Mouse (Mus musculus): Measurements from ENCODE around the gene Phospho2. TPM values are rescaled to one million over a fixed set of nuclear protein-coding genes. Genes with fewer than 3 reads are reported as not detected.
A peak's percentile ranks its signal among the peaks of the same experiment; 100 is the strongest.
"Not testable (repeated sequence)": the region's sequence is repeated elsewhere in the genome, so short reads cannot be mapped to it uniquely, and the experiment has no call there.

Gene Phospho2
- total and polyA plus RNA-seq, 2 experiments from 2014 or later = 19.8 to 27.6 TPM

DNA sequence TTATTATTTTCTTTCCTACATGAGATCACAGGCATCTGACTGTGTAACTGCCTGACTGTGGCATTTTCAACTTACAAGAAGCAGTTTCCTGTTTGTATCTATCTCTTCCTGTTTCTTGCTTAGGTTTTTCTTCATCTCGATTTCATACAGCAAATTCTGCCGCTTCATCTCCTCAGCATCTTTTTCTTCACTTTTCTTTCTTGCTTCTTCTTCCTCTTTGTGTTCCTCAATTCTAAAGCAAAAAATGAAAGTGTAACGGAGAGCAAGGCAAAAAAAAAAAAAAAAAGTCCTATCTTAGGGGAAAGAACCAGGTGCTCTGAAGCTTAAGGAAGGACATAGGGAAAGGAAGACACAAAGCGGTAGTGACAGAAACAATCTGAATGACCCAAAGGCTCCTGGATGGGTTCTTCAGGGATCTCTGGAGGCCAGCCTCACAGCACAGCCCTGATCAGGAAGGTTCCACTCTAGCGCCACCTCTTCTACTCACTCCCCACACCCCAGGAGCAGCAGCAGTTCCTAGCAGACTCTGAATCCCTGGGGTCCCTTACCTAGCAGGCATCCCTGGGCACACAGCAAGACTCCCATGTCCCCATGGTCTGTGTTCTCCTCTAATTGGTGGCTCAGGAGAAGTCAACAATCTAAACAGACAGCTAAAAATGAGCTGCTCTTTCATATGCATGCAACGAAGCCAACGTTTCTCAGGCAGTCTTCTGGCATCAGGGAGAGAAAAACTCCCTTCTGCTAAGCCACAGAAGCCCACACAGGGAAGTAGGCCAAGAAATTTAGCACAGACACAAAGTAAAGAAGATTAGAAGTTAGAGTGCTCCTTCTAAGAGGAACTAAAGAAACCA is 11.2 kb upstream of the Phospho2 start:
- H3K4me1 ChIP-seq (ENCODE audit: insufficient read depth, low read length) = no peaks in the 10 kb centered on the region
- no peak overlapping the region for H3K27ac ChIP-seq
- H3K9ac ChIP-seq (replicated peaks; ENCODE audit: low read length) = no peak overlapping the region
- no peak overlapping the region for H3K4me2 ChIP-seq (ENCODE audit: low read depth, low read length)
- 79% methylated on average over 7 of the region's 7 CpGs for WGBS
- peaks cover 5% of the 10 kb centered on the region; the same call in 1 of the 2 replicates for H3K36me3 ChIP-seq (ENCODE audit: insufficient read depth, low read length)
- no peaks in the 10 kb centered on the region for H3K9me3 ChIP-seq (ENCODE audit: low read length)
- no peak for TF ChIP-seq CTCF (IDR thresholded peaks at IDR 0.05; ENCODE audit: low read depth)
- H3K4me3 ChIP-seq (ENCODE audit: low read length) = no peak overlapping the region
- ATAC-seq (no peak), DNase-seq (ENCODE audit: low spot score) (no peak)
- no peaks in the 10 kb centered on the region for H3K27me3 ChIP-seq (ENCODE audit: insufficient read depth, low read length)

- Histone ChIP-seq H3K27ac (no peak overlapping the region), H3K9ac (replicated peaks; ENCODE audit: low read length) (no peak overlapping the region), H3K27me3 (ENCODE audit: insufficient read depth, low read length) (no peaks in the 10 kb centered on the region), H3K4me1 (ENCODE audit: insufficient read depth, low read length) (no peaks in the 10 kb centered on the region), H3K4me3 (ENCODE audit: low read length) (no peak overlapping the region), H3K9me3 (ENCODE audit: low read length) (no peaks in the 10 kb centered on the region), H3K36me3 (ENCODE audit: insufficient read depth, low read length) (peaks cover 5% of the 10 kb centered on the region; the same call in 1 of the 2 replicates), H3K4me2 (ENCODE audit: low read depth, low read length) (no peak overlapping the region)
- 42% methylated on average over 5 of the region's 5 CpGs for WGBS
- TF ChIP-seq CTCF (IDR thresholded peaks at IDR 0.05; ENCODE audit: low read depth) = peak; percentile 43
- ATAC-seq = no peak
- DNase-seq (ENCODE audit: low spot score) = peak; percentile 46
Observed at GRCm38 (mm10) chr2:69778836-69779177, 10.6 kb upstream of the Phospho2 start.

- no peaks in the 10 kb centered on the region for H3K27me3 ChIP-seq (ENCODE audit: insufficient read depth, low read length)
- H3K4me1 ChIP-seq (ENCODE audit: insufficient read depth, low read length) = peaks cover 4% of the 10 kb centered on the region; the same call in 1 of the 2 replicates
- H3K9me3 ChIP-seq (ENCODE audit: low read length) = no peaks in the 10 kb centered on the region
- peak; percentile 1 for DNase-seq (ENCODE audit: low spot score)
- no peak for TF ChIP-seq CTCF (IDR thresholded peaks at IDR 0.05; ENCODE audit: low read depth)
- H3K27ac ChIP-seq = peak overlapping the region; percentile 91
- peak overlapping the region; percentile 72 for H3K4me3 ChIP-seq (ENCODE audit: low read length)
- 24% methylated on average over 9 of the region's 9 CpGs for WGBS
- H3K36me3 ChIP-seq (ENCODE audit: insufficient read depth, low read length) = peaks cover 9% of the 10 kb centered on the region; the same call in 1 of the 2 replicates
- ATAC-seq = no peak
- peak overlapping the region; percentile 80 for H3K4me2 ChIP-seq (ENCODE audit: low read depth, low read length)
- peak overlapping the region; percentile 64 for H3K9ac ChIP-seq (replicated peaks; ENCODE audit: low read length)
Observed at GRCm38 (mm10) chr2:69788974-69789373, 449 bp upstream of the Phospho2 start.

GRCm38 (mm10) chr2:69790285-69790684 is 862 bp downstream of the Phospho2 start:
- ATAC-seq (peak; percentile 38), DNase-seq (ENCODE audit: low spot score) (peak; percentile 88)
- peaks cover 9% of the 10 kb centered on the region; the same call in 1 of the 2 replicates for H3K36me3 ChIP-seq (ENCODE audit: insufficient read depth, low read length)
- H3K27me3 ChIP-seq (ENCODE audit: insufficient read depth, low read length) = no peaks in the 10 kb centered on the region
- H3K9me3 ChIP-seq (ENCODE audit: low read length) = no peaks in the 10 kb centered on the region
- WGBS = 2% methylated on average over 10 of the region's 10 CpGs
- peak; percentile 82 for TF ChIP-seq CTCF (IDR thresholded peaks at IDR 0.05; ENCODE audit: low read depth)
- peak overlapping the region; percentile 80 for H3K4me2 ChIP-seq (ENCODE audit: low read depth, low read length)
- H3K4me3 ChIP-seq (ENCODE audit: low read length) = peak overlapping the region; percentile 72
- peak overlapping the region; percentile 64; the same call in 1 of the 2 replicates for H3K9ac ChIP-seq (replicated peaks; ENCODE audit: low read length)
- H3K4me1 ChIP-seq (ENCODE audit: insufficient read depth, low read length) = peaks cover 4% of the 10 kb centered on the region; the same call in 1 of the 2 replicates
- H3K27ac ChIP-seq = no peak overlapping the region; the same call in 1 of the 2 replicates

GRCm38 (mm10) chr2:69790722-69791121 is 1.3 kb downstream of the Phospho2 start:
- Histone ChIP-seq H3K4me3 (ENCODE audit: low read length) (peak overlapping the region; percentile 72; the same call in 1 of the 2 replicates), H3K27me3 (ENCODE audit: insufficient read depth, low read length) (no peaks in the 10 kb centered on the region), H3K9ac (replicated peaks; ENCODE audit: low read length) (no peak overlapping the region), H3K4me1 (ENCODE audit: insufficient read depth, low read length) (peaks cover 4% of the 10 kb centered on the region; the same call in 1 of the 2 replicates), H3K4me2 (ENCODE audit: low read depth, low read length) (peak overlapping the region; percentile 80), H3K9me3 (ENCODE audit: low read length) (no peaks in the 10 kb centered on the region), H3K36me3 (ENCODE audit: insufficient read depth, low read length) (peaks cover 12% of the 10 kb centered on the region; the same call in 1 of the 2 replicates), H3K27ac (no peak overlapping the region)
- no peak for ATAC-seq
- WGBS = 76% methylated on average over 4 of the region's 4 CpGs
- no peak for TF ChIP-seq CTCF (IDR thresholded peaks at IDR 0.05; ENCODE audit: low read depth)
- no peak for DNase-seq (ENCODE audit: low spot score)

GRCm38 (mm10) chr2:69802911-69803312 is 13.5 kb downstream of the Phospho2 start:
- H3K4me3 ChIP-seq (ENCODE audit: low read length) = no peak overlapping the region
- WGBS = 67% methylated on average over 5 of the region's 5 CpGs
- TF ChIP-seq CTCF (IDR thresholded peaks at IDR 0.05; ENCODE audit: low read depth) = peak; percentile 68
- no peaks in the 10 kb centered on the region for H3K4me1 ChIP-seq (ENCODE audit: insufficient read depth, low read length)
- H3K27me3 ChIP-seq (ENCODE audit: insufficient read depth, low read length) = no peaks in the 10 kb centered on the region
- H3K9me3 ChIP-seq (ENCODE audit: low read length) = no peaks in the 10 kb centered on the region
- DNase-seq (ENCODE audit: low spot score) (no peak), ATAC-seq (peak; percentile 51; the same call in 1 of the 2 replicates)
- H3K27ac ChIP-seq = no peak overlapping the region
- no peaks in the 10 kb centered on the region for H3K36me3 ChIP-seq (ENCODE audit: insufficient read depth, low read length)
- H3K9ac ChIP-seq (replicated peaks; ENCODE audit: low read length) = no peak overlapping the region
- H3K4me2 ChIP-seq (ENCODE audit: low read depth, low read length) = no peak overlapping the region

DNA sequence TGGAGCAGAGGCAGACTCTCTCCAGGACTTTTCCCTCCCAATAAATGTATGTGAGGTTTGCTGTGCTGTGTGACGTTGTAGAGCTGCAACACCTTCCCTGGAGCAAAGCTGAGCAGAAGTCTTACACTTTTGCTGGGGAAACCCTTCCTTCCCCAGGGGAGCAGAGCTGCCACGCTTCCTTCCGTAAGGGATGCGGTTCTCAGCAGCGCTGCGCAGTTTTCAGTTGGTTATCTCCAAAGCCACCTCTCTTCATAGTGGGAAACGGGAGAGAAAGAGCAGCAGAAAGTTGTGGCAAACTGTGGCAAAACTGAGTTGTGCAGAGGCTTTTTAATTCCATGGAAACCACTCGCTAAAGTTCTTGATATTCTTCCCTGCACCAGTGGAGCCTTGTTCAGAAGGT is 14.3 kb downstream of the Phospho2 start:
- Histone ChIP-seq H3K9ac (replicated peaks; ENCODE audit: low read length) (no peak overlapping the region), H3K9me3 (ENCODE audit: low read length) (no peaks in the 10 kb centered on the region), H3K4me2 (ENCODE audit: low read depth, low read length) (no peak overlapping the region), H3K4me1 (ENCODE audit: insufficient read depth, low read length) (no peaks in the 10 kb centered on the region), H3K27ac (no peak overlapping the region), H3K4me3 (ENCODE audit: low read length) (no peak overlapping the region), H3K27me3 (ENCODE audit: insufficient read depth, low read length) (no peaks in the 10 kb centered on the region), H3K36me3 (ENCODE audit: insufficient read depth, low read length) (no peaks in the 10 kb centered on the region)
- DNase-seq (ENCODE audit: low spot score) = no peak
- TF ChIP-seq CTCF (IDR thresholded peaks at IDR 0.05; ENCODE audit: low read depth) = no peak
- ATAC-seq = no peak
- WGBS = 64% methylated on average over 8 of the region's 8 CpGs

GRCm38 (mm10) chr2:69804663-69805062 is 15.2 kb downstream of the Phospho2 start:
- not testable (repeated sequence) for H3K27me3 ChIP-seq (ENCODE audit: insufficient read depth, low read length); H3K4me3 ChIP-seq (ENCODE audit: low read length); H3K9me3 ChIP-seq (ENCODE audit: low read length); H3K9ac ChIP-seq (replicated peaks; ENCODE audit: low read length); H3K27ac ChIP-seq; H3K4me1 ChIP-seq (ENCODE audit: insufficient read depth, low read length); ATAC-seq; DNase-seq (ENCODE audit: low spot score); H3K4me2 ChIP-seq (ENCODE audit: low read depth, low read length); H3K36me3 ChIP-seq (ENCODE audit: insufficient read depth, low read length)
- 85% methylated on average over 8 of the region's 9 CpGs for WGBS

All from hindbrain, postnatal 0 days (tissue).